Mouse (Mus musculus) WW6 (cell line): Measurements from ENCODE around the gene Pvr.
"Not testable (repeated sequence)": the region's sequence is repeated elsewhere in the genome, so short reads cannot be mapped to it uniquely, and the experiment has no call there.

Experiments
- DNase-seq: peaks from one replicate; pipeline ENCODE4 v3.0.0-alpha.2; 2013; ENCODE audit warnings: low read depth, low spot score

Gene Pvr

GRCm38 (mm10) chr7:19935171-19935751 lies 14.3 kb upstream of the Pvr start:
- DNase-seq = no peak

GRCm38 (mm10) chr7:19932877-19933809 lies 12.2 kb upstream of the Pvr start:
- DNase-seq = no peak

GRCm38 (mm10) chr7:19932133-19932876 lies 11.3 kb upstream of the Pvr start:
- no peak for DNase-seq

GRCm38 (mm10) chr7:19930481-19930880 lies 9.5 kb upstream of the Pvr start:
- not testable (repeated sequence) for DNase-seq

- DNase-seq = peak; percentile 56
Measured at GRCm38 (mm10) chr7:19928486-19928885, 7.5 kb upstream of the Pvr start.

- DNase-seq = no peak
Measured at GRCm38 (mm10) chr7:19926849-19927480, 6.0 kb upstream of the Pvr start.

- no peak for DNase-seq
Measured at GRCm38 (mm10) chr7:19925376-19925775, 4.4 kb upstream of the Pvr start.

- no peak for DNase-seq
Measured at GRCm38 (mm10) chr7:19923797-19924196, 2.8 kb upstream of the Pvr start.

- DNase-seq = no peak
Measured at GRCm38 (mm10) chr7:19923354-19923753, 2.4 kb upstream of the Pvr start.

GRCm38 (mm10) chr7:19920166-19920505 lies 824 bp downstream of the Pvr start:
- DNase-seq = no peak

- no peak for DNase-seq
Measured at GRCm38 (mm10) chr7:19914558-19914957, 6.4 kb downstream of the Pvr start.

GRCm38 (mm10) chr7:19911695-19912524 lies 9.1 kb downstream of the Pvr start:
- DNase-seq = no peak

- DNase-seq = no peak
Measured at GRCm38 (mm10) chr7:19911292-19911658, 9.7 kb downstream of the Pvr start.

- DNase-seq = no peak
Measured at GRCm38 (mm10) chr7:19910421-19911291, 10.3 kb downstream of the Pvr start.

GRCm38 (mm10) chr7:19889881-19890280 lies 31.1 kb downstream of the Pvr start:
- peak; percentile 71 for DNase-seq

- DNase-seq = no peak
Measured at GRCm38 (mm10) chr7:19887849-19888248, 33.1 kb downstream of the Pvr start, which contains the start of gene Ceacam19. Gene Ceacam19, minus strand, starts transcription at chr7:19887965.

- DNase-seq = no peak
Measured at GRCm38 (mm10) chr7:19880754-19881153, 40.2 kb downstream of the Pvr start.

- peak; percentile 61 for DNase-seq
Measured at GRCm38 (mm10) chr7:19876781-19877425, 44.1 kb downstream of the Pvr start.

GRCm38 (mm10) chr7:19875948-19876682 lies 44.8 kb downstream of the Pvr start:
- DNase-seq = peak; percentile 47
